Mouse (Mus musculus) regulatory T cell (primary cell): ENCODE results near the gene Aak1.
"Not testable (repeated sequence)": the region's sequence is repeated elsewhere in the genome, so short reads cannot be mapped to it uniquely, and the experiment has no call there.

ENCODE experiments used
- in situ Hi-C: fragments of 300-600 bp; cut with MboI, MseI; formaldehyde crosslinking; loops from one replicate; pipeline ENCODE4 v1.15.1; 2025; ENCODE audit warnings: high pct_unique_total_duplicates

Gene Aak1

GRCm38 (mm10) chr6:87009692-87010328 is 160.5 kb downstream of the Aak1 start:
- in situ Hi-C loops: loop anchor here (5.0 kb wide), 1 partner anchor 198 kb away; no protein-coding TSS in a partner anchor

GRCm38 (mm10) chr6:87016916-87017315 is 167.6 kb downstream of the Aak1 start:
- in situ Hi-C loops: no loop called here

GRCm38 (mm10) chr6:87018874-87019273 is 169.6 kb downstream of the Aak1 start:
- in situ Hi-C loops: no loop called here

- in situ Hi-C loops: no loop called here
Measured at GRCm38 (mm10) chr6:87021791-87022190, 172.5 kb downstream of the Aak1 start.

GRCm38 (mm10) chr6:87026980-87027379 is 177.7 kb downstream of the Aak1 start:
- in situ Hi-C loops: no loop called here

- in situ Hi-C loops: no loop called here
Measured at GRCm38 (mm10) chr6:87028881-87029280, 179.6 kb downstream of the Aak1 start.

- in situ Hi-C loops: not testable (repeated sequence)
Measured at GRCm38 (mm10) chr6:87031310-87031709, 182.0 kb downstream of the Aak1 start.

- in situ Hi-C loops: no loop called here
Measured at GRCm38 (mm10) chr6:87032401-87032800, 183.1 kb downstream of the Aak1 start.

GRCm38 (mm10) chr6:87034395-87034794 is 185.1 kb downstream of the Aak1 start:
- in situ Hi-C loops: no loop called here

GRCm38 (mm10) chr6:87037826-87038620 is 188.7 kb downstream of the Aak1 start:
- in situ Hi-C loops: no loop called here

GRCm38 (mm10) chr6:87039161-87039560 is 189.8 kb downstream of the Aak1 start:
- in situ Hi-C loops: no loop called here

GRCm38 (mm10) chr6:87040971-87041370 is 191.7 kb downstream of the Aak1 start:
- in situ Hi-C loops: no loop called here

- in situ Hi-C loops: no loop called here
Measured at GRCm38 (mm10) chr6:87041431-87041830, 192.1 kb downstream of the Aak1 start.

- in situ Hi-C loops: no loop called here
Measured at GRCm38 (mm10) chr6:87042004-87042336, 192.7 kb downstream of the Aak1 start.

GRCm38 (mm10) chr6:87042337-87043130 is 193.2 kb downstream of the Aak1 start, which contains the start of gene Gfpt1:
Gene Gfpt1, plus strand, starts transcription at chr6:87042846.
- in situ Hi-C loops: no loop called here

- in situ Hi-C loops: no loop called here
Measured at GRCm38 (mm10) chr6:87043131-87043516, 193.8 kb downstream of the Aak1 start.

- in situ Hi-C loops: no loop called here
Measured at GRCm38 (mm10) chr6:87044895-87045294, 195.6 kb downstream of the Aak1 start.

GRCm38 (mm10) chr6:87045507-87045906 is 196.2 kb downstream of the Aak1 start:
- in situ Hi-C loops: no loop called here

GRCm38 (mm10) chr6:87048712-87049111 is 199.4 kb downstream of the Aak1 start:
- in situ Hi-C loops: not testable (repeated sequence)

- in situ Hi-C loops: no loop called here
Measured at GRCm38 (mm10) chr6:87051886-87052425, 202.6 kb downstream of the Aak1 start.
